Mouse (Mus musculus) CD4-positive, CD25-positive, alpha-beta regulatory T cell, adult 2 months (primary cell): Measurements from ENCODE around the gene Cdpf1.

Experiments
- DNase-seq: peaks from one replicate; pipeline ENCODE4 v3.0.0-alpha.2; 2012; ENCODE audit warnings: low read depth, low spot score

The Cdpf1 gene

DNA sequence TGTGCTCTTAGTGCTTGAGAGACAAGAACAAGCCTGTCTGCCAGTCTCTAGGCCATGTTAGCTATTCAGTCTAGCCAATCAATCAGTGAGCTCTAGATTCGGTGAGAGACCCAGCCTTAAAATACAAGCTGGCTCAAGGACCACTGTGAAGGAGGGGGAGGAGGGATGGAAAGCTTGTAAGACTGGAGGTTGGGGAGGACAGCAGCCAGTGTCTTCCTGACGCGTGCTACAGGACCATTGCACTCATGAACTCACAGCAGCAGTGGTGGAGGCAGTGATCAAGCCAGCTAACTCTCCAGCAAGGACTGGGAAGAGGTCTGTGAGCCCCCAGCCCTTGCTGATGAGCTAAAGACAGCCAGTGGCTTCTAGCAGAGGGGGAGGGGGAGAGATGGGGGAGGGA is 46.5 kb downstream of the Cdpf1 start:
- no peak for DNase-seq

DNA sequence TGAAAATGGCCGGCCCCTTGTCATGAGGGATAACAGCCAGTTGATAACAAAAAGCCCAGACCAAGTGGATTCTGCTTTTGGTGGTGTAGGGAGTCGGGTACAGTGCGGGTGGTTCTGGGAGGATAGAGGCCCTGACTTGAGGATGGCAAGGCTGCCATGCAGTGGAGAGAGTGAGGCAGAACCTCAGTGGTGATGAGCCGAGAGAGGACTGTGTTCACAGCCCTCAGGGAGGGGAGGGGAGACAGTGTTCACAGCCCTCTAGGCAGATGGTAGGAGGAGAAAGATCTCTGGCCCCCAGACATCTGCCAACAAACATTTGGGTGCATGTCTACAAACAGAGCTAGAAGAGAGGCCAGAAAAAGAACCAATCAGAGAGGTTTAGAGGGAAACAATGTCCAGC is 48.7 kb downstream of the Cdpf1 start:
- no peak for DNase-seq

DNA sequence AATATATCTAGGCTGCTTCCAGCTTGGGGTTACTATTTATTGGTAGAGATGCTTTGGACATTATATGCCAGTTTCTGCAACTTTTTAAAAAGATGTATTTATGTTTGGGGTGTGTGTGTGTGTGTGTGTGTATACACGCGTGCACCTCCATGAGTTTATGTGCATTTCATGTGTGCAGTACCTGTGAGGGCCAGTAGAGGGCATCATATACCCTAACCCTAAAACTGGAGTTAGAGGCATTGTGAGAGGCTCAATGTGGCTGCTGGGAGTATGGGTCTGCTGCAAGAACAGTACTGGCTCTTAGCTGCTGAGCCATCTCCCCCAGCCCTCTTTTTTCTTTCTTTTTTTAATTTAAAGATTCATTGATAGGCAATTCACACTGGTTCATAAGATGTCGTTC is 53.7 kb downstream of the Cdpf1 start:
- no peak for DNase-seq
